Mouse (Mus musculus) stomach, embryonic 14.5 days (tissue): Measurements from ENCODE around the gene Rusc1. TPM values are rescaled to one million over a fixed set of nuclear protein-coding genes. Genes with fewer than 3 reads are reported as not detected.

ENCODE experiments used
- ATAC-seq: fragments of 200-750 bp; cut with Nextera tagmentation; 2 replicates; pipeline ENCODE4 v1.8.0; 2017; ENCODE audit warnings: low read depth, moderate TSS enrichment; ENCODE audit not compliant: insufficient number of reproducible peaks, insufficient read depth, low FRiP score
- H3K27ac ChIP-seq: fragments of 300-500 bp; sonication (generic); 2 replicates; pipeline ENCODE4 v1.5.1; 2014; ENCODE audit warnings: mild to moderate bottlenecking, low read length, moderate library complexity, mixed read lengths
- H3K27me3 ChIP-seq: fragments of 300-500 bp; sonication (generic); 2 replicates; pipeline ENCODE4 v1.6.1; 2014; ENCODE audit warnings: low read length, control low read depth, mixed read lengths; ENCODE audit not compliant: control insufficient read depth, insufficient read depth
- H3K36me3 ChIP-seq: fragments of 300-500 bp; sonication (generic); 2 replicates; pipeline ENCODE4 v1.6.1; 2014; ENCODE audit warnings: mild to moderate bottlenecking, control low read depth, low read length, moderate library complexity, mixed read lengths; ENCODE audit not compliant: control insufficient read depth, insufficient read depth
- H3K4me1 ChIP-seq: fragments of 300-500 bp; sonication (generic); 2 replicates; pipeline ENCODE4 v1.6.1; 2014; ENCODE audit warnings: low read length, control low read depth, mixed read lengths; ENCODE audit not compliant: control insufficient read depth, insufficient read depth
- H3K4me2 ChIP-seq: fragments of 300-500 bp; sonication (generic); replicated peaks from 2 replicates; pipeline ENCODE4 v1.6.1; 2014; ENCODE audit warnings: low read depth, low read length, control low read depth
- H3K4me3 ChIP-seq: fragments of 300-500 bp; sonication (generic); 2 replicates; pipeline ENCODE4 v1.5.1; 2014; ENCODE audit warnings: low read depth, low read length, control low read depth
- H3K9ac ChIP-seq: fragments of 300-500 bp; sonication (generic); replicated peaks from 2 replicates; pipeline ENCODE4 v1.6.1; 2014; ENCODE audit warnings: low read depth, mild to moderate bottlenecking, control low read depth, low read length, moderate library complexity, mixed read lengths
- H3K9me3 ChIP-seq: fragments of 300-500 bp; sonication (generic); 2 replicates; pipeline ENCODE4 v1.6.1; 2016; ENCODE audit warnings: low read depth, low read length, control low read depth; ENCODE audit not compliant: control insufficient read depth
- WGBS: fragments of 180-500 bp; shearing (Covaris S2); extraction: QIAGEN DNeasy Blood & Tissue Kit; methylation state at CpG from one replicate; pipeline ENCODE4 v1.1.7; 2014; 5-methylcytosine and 5-hydroxymethylcytosine counted together
- polyA plus RNA-seq: library from polyadenylated mRNA; unstranded; fragments of >200 nt; fragmentation: Nextera tagmentation; extraction: Ambion mirVana; gene quantifications from 2 replicates; pipeline ENCODE4 v1.2.1, GENCODE M21; 2014

Rusc1 gene
- polyA plus RNA-seq, 1 experiment from 2014 or later: 19.2 TPM

- Histone ChIP-seq H3K27me3 (no peaks in the 10 kb centered on the region), H3K4me2 (no peak overlapping the region), H3K36me3 (peaks cover 57% of the 10 kb centered on the region), H3K4me3 (no peak overlapping the region), H3K9me3 (no peaks in the 10 kb centered on the region), H3K27ac (no peak overlapping the region), H3K9ac (no peak overlapping the region), H3K4me1 (no peaks in the 10 kb centered on the region)
- ATAC-seq: no peak
- 90% methylated on average over 9 of the region's 9 CpGs for WGBS
Observed at GRCm38 (mm10) chr3:89077383-89077782, 15.7 kb downstream of the Rusc1 start.

DNA sequence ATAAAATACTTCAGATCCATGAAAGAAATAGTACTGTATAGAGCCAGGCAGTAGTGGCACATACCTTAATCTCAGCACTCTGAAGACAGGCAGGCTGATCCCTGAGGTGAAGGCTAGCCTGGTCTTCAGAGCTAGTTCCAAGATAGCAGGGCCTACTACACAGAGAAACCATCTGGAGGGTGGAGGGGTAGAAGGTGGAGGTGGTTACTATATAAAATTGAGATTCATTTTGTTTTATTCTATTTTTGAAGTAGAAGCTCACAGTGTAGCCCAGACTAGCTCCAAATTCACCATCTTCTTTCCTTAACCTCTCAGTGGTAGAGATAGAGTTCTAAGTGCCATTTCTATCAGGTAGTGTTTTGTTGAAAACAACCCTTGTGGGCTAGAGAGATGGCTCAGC is 25.8 kb downstream of the Rusc1 start:
- no peak overlapping the region for H3K27ac ChIP-seq
- ATAC-seq: no peak
- H3K4me3 ChIP-seq: no peak overlapping the region
- H3K36me3 ChIP-seq: peaks cover 89% of the 10 kb centered on the region
- no peak overlapping the region for H3K9ac ChIP-seq
- H3K27me3 ChIP-seq: no peaks in the 10 kb centered on the region
- H3K4me1 ChIP-seq: no peaks in the 10 kb centered on the region
- H3K9me3 ChIP-seq: no peaks in the 10 kb centered on the region
- H3K4me2 ChIP-seq: no peak overlapping the region

DNA sequence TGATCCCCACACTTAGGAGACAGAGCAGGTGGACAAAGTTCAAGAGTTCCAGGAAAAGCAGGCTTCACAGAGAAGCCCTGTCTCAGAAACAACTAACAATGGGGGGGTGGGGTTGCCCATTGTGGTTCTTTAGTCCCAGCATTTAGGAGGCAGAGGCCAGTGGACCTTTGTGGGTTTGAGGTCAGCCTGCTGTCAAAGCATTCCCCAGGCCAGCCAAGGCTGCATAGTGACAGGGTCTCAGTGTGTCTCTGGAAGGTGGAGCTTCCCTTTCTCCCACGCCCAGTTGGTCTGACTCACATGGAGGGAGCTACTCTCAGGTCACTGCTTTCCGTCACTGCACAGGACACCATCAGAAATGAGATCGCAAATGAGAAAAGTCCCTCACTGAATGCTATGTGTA is 31.4 kb downstream of the Rusc1 start:
- H3K9ac ChIP-seq: no peak overlapping the region
- no peak overlapping the region for H3K27ac ChIP-seq
- ATAC-seq: no peak
- H3K36me3 ChIP-seq: peaks cover 82% of the 10 kb centered on the region
- no peaks in the 10 kb centered on the region for H3K9me3 ChIP-seq
- 83% methylated on average over 3 of the region's 3 CpGs for WGBS
- H3K4me3 ChIP-seq: no peak overlapping the region
- H3K4me1 ChIP-seq: no peaks in the 10 kb centered on the region
- H3K27me3 ChIP-seq: no peaks in the 10 kb centered on the region
- H3K4me2 ChIP-seq: no peak overlapping the region

DNA sequence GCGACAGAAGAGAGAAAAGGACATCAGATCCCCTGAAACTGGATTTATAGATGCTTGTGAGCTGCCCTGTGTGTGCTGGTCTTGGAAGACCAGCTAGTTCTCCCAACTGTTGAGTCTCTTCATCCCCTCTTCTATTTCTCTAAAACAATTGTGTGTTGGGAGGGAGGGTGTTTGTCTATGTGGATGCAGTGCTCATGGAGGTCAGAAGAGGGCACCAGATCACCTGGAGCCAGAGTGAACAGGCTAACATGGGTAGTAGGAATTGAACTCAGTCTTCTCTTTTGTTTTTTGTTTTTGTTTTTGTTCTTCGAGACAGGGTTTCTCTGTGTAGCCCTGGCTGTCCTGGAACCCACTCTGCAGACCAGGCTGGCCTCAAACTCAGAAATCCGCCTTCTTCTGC is 34.3 kb downstream of the Rusc1 start:
- H3K27ac ChIP-seq: no peak overlapping the region
- H3K4me2 ChIP-seq: no peak overlapping the region
- no peak overlapping the region for H3K4me3 ChIP-seq
- no peak overlapping the region for H3K9ac ChIP-seq
- 92% methylated on average over 3 of the region's 3 CpGs for WGBS
- H3K9me3 ChIP-seq: no peaks in the 10 kb centered on the region
- ATAC-seq: no peak
- H3K4me1 ChIP-seq: no peaks in the 10 kb centered on the region
- H3K36me3 ChIP-seq: peaks cover 73% of the 10 kb centered on the region
- H3K27me3 ChIP-seq: no peaks in the 10 kb centered on the region

DNA sequence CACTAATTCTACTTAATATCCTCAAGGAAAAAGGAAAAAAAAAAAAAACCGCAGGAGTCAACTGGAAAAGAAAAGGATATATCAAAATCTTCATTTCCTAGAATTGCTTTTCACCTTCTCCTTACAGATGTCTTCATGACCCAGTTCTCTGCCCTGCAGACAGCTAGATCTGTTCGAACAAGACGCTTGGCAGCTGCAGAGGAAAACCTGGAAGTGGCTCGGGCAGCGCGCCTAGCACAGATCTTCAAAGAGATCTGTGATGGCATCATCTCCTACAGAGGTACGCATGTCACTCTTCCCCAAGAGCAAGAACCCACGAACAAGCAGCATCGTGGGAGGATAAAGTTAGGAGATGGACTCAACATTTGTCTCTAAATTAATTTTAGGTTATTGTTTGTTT is 34.8 kb downstream of the Rusc1 start:
- Histone ChIP-seq H3K27ac (no peak overlapping the region), H3K4me1 (no peaks in the 10 kb centered on the region), H3K9me3 (no peaks in the 10 kb centered on the region), H3K9ac (no peak overlapping the region), H3K4me2 (no peak overlapping the region), H3K27me3 (no peaks in the 10 kb centered on the region), H3K36me3 (peaks cover 71% of the 10 kb centered on the region), H3K4me3 (no peak overlapping the region)
- ATAC-seq: no peak
- 95% methylated on average over 9 of the region's 9 CpGs for WGBS

DNA sequence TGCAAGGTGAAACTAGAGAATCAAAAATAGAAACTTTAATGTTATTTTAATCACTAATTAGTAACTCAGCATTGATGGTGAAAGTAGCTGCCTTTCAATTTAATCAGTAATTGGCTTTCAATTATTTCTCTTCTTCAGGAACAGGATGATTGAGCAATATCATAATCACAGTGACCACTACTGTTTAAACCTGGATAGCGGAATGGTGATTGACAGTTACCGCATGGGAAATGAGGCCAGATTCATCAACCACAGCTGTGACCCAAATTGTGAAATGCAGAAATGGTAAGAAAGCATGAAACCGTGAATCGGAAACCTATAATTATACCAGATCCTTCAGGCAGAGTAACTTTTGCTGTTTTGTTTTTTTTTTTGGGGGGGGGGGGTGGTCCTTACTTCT is 49.8 kb downstream of the Rusc1 start:
- Histone ChIP-seq H3K4me1 (no peaks in the 10 kb centered on the region), H3K4me2 (no peak overlapping the region), H3K9me3 (no peaks in the 10 kb centered on the region), H3K27me3 (no peaks in the 10 kb centered on the region), H3K9ac (no peak overlapping the region), H3K4me3 (no peak overlapping the region), H3K36me3 (peaks cover 61% of the 10 kb centered on the region), H3K27ac (no peak overlapping the region)
- ATAC-seq: no peak
- WGBS: 97% methylated on average over 4 of the region's 4 CpGs

Other genes starting within 250 kb of the Rusc1 start
- 40.5 and 43.5 TPM in 2 replicates for gene Msto1, start 179.3 kb downstream of the Rusc1 start, polyA plus RNA-seq
- gene Ash1l, start 142.7 kb downstream of the Rusc1 start, polyA plus RNA-seq: 30.8 and 31.4 TPM in 2 replicates
- gene Dap3, start 142.1 kb downstream of the Rusc1 start, polyA plus RNA-seq: 137 and 149 TPM in 2 replicates
- gene Gm43738, start 7.8 kb upstream of the Rusc1 start, polyA plus RNA-seq: not detected in 2 replicates
- 247 and 278 TPM in 2 replicates for gene Fdps, start 8.6 kb upstream of the Rusc1 start, polyA plus RNA-seq
- 2.8 and 3.3 TPM in 2 replicates for gene Pklr, start 42.8 kb upstream of the Rusc1 start, polyA plus RNA-seq
- 1.4 and 1.9 TPM in 2 replicates for gene Hcn3, start 66.9 kb upstream of the Rusc1 start, polyA plus RNA-seq
- gene Clk2, start 71.5 kb upstream of the Rusc1 start, polyA plus RNA-seq: 32.7 and 35.1 TPM in 2 replicates
- gene Scamp3, start 84.2 kb upstream of the Rusc1 start, polyA plus RNA-seq: 92.9 and 95.1 TPM in 2 replicates
- 28.3 and 28.7 TPM in 2 replicates for gene Fam189b, start 89.8 kb upstream of the Rusc1 start, polyA plus RNA-seq
- gene Gba, start 109.6 kb upstream of the Rusc1 start, polyA plus RNA-seq: 37.0 and 37.4 TPM in 2 replicates
- 24.2 and 26.4 TPM in 2 replicates for gene Thbs3, start 121.9 kb upstream of the Rusc1 start, polyA plus RNA-seq
- 182 and 196 TPM in 2 replicates for gene Mtx1, start 133.8 kb upstream of the Rusc1 start, polyA plus RNA-seq
- gene Muc1, start 135.7 kb upstream of the Rusc1 start, polyA plus RNA-seq: 56.3 and 58.2 TPM in 2 replicates
- gene Krtcap2, start 152.7 kb upstream of the Rusc1 start, polyA plus RNA-seq: 297 and 314 TPM in 2 replicates
- 4.9 and 5.1 TPM in 2 replicates for gene Trim46, start 153.0 kb upstream of the Rusc1 start, polyA plus RNA-seq
- gene Dpm3, start 166.0 kb upstream of the Rusc1 start, polyA plus RNA-seq: 144 and 186 TPM in 2 replicates
- gene Slc50a1, start 177.3 kb upstream of the Rusc1 start, polyA plus RNA-seq: 86.5 TPM in 2 replicates
- 39.3 and 45.0 TPM in 2 replicates for gene Efna1, start 187.8 kb upstream of the Rusc1 start, polyA plus RNA-seq
- 10.9 and 11.6 TPM in 2 replicates for gene Efna3, start 229.7 kb upstream of the Rusc1 start, polyA plus RNA-seq
- gene Efna4, start 244.7 kb upstream of the Rusc1 start, polyA plus RNA-seq: 24.0 and 25.3 TPM in 2 replicates